Mouse (Mus musculus) right cerebral cortex, adult 2 months (tissue): Measurements from ENCODE around the gene Cep350.

Experiments
- DNase-seq, 2 experiments: peaks; one replicate each; pipeline ENCODE4 v3.0.0; 2021 to 2022; ENCODE audit warnings: low spot score in 2 of 2

The Cep350 gene

DNA sequence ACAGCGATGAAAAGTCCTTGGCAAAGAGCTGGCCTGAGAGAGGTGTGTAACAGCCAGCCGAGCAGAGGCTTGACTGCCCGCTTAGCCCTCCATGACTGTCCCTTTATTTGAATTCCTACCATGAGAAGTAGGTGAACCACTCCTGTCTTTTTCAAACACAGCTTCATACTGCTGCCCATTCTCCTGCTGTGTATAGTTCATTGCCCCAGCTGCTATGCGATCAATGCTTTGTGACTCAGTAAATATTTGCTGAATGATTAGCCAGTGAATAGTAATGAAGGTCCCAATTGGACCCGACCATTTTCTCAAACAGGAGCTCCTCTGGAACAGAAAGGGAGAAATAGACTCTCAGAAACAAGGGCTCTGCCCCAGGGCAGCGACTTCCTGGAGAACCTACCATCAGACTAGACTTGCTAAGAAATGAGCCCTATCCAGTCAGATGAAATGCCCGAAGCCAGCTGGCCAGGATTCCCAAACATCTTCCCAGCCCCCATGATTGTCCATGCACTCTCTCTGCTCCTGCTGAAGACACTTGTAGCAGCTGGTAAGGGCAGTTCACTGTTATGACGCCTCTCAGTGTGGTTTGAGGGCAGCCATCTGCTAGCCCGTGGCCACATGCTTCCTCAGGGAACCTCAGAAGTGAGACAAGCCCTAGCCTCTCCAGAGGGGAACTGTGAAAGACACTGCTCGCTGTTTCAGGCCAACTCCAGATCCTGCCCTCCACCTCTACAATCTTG, 163.2 kb downstream of the Cep350 start:
- no peak for DNase-seq

DNA sequence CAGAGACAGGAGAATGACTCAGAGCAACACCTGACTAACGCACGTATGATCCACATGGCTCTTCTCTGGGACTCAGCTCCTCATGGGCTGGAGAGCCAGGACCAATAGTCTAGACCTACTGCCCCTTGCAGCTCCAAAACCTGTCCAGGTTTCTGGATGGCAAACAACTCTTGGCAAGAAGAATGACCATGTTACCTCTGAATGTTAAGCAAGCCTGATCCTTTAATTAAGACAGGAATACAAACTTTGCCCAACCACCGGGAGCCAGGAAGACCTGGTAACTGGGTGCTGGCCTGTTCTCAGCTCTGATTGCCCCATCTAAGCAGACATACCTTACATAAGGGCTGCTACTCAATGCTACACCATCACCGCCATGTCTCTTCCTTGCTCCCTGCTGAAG, 164.8 kb downstream of the Cep350 start:
- no peak for DNase-seq

DNA sequence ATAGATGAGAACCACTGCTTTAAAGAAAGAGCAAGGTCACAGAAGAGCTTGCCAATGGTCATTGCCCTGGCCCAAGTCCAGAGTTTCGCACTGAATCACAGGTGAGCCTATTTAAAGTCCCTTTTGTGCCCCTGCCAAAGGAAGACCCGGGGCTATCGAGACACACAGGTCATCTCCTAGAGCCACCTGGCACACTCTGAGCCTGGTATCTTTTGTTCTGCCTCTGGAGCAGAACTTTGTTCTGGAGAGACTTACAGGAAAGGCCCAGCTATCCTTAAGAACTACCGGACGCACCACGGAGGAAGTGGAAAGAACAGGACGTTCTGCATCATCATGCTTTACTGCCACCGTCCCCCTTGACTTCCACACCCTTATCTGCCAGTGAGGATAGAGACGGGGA, 167.4 kb downstream of the Cep350 start:
- DNase-seq = no peak

DNA sequence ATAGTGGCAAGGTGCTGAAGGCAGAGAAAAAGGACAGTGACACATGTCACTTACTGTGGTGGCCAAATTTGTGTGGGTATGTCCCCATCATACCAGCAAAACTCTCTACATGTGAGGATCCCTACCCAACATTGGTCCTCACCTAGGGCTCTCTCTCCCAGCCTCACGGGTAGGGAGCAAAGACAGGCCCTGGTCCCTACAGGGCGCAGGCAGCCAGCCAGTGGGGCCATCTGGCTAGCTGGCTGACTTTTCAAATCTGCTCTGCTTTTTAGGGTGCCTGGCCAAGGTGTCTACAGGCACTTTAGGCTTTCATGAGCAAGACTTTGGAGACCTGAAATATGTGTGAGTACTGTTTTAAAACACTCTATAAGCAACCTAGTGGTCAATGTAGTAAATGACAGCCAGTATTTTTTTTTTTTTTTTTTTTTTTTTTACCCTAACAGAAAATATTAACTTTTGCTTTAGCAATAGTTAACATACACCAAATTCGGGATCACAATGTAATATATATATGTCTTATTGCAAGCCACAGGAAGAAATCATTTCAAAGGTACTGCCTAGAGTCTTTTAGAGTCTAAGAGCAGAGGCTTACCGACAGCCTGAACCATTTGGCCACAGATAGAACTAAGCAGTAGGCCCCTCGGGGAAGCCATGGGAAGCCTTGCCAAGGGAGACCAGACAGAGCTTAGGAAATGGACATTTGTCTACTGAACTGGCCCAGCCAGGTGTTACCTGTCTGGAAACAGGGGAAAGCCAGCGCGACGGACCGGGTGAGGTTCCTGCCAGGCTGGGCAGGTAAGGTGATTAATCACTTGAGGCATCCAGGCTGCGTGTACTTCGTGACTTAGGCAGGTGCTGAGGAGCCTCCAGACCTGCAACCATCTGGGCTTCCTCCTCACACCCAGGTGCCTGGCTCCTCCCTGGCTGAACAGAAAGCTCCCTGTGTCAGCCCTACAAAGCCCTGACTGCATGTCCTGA, 171.8 kb downstream of the Cep350 start:
- DNase-seq = no peak

DNA sequence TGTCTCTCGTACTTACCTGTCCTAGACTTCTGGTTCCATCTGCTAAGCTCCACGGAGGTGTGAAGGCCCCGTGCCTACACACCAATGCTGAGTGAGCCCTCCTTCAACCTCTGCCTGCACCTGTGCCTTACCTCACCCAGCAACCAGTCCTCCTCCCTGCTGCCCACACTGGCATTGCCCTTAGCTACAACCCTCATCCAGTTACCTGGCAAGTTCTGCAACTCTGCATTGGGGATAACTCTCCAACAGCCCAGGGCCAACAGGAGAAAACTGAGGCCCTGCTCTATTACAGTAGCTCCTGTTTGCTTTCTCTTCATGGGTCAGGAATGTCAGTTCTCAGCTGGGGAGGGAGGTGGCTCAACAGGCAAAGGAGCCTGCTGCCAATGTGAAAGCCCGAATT, 175.1 kb downstream of the Cep350 start:
- no peak for DNase-seq

DNA sequence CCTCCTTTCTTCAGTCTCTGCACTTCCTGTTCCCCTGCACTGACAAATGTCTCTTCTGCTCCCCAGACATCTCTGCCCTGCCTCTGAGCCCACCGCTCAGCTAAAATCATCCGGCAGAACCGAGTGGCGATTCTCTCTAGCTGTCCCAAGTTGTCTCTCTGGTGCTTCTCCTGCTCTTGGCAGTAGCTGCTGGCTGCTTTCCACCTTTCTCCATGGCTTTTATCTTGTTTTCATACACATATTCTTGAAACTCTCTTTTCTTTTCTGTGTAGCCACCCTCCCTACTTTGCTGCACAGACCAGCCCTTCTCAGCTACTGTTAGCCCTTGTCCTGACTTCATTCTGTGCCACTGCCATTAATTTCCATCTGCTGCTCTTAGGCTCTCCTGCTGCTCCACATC, 175.6 kb downstream of the Cep350 start:
- no peak for DNase-seq

DNA sequence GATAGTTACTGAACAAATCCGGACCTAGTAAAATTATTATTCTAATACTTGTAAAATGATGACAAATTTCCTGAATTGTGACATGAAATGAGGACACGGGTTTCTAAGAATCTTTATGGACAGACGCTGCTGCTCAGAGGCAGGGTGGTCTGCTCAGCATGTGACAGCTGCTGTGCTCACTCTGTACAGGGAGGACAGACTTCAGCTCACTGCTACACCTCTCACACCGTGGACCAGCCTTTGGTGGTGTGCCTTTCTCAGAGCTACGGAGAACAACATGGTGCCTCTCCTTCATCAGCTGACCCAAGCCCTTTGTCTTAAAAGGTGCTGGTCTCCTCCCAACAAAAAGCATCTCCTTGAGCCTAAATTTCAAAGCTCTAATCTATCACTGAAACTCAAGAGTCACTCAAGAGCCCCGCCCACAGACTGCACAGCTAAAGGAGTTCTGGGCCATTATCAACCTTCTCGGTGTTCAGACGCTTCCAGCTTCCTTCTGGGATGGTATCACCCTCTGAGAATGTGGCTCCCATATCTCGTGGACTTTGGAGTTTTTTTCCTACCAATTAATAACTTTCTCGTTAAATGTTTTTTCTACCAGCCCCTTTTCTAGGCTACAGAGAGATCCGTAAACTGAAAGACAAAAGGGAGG, 176.2 kb downstream of the Cep350 start:
- DNase-seq = no peak

DNA sequence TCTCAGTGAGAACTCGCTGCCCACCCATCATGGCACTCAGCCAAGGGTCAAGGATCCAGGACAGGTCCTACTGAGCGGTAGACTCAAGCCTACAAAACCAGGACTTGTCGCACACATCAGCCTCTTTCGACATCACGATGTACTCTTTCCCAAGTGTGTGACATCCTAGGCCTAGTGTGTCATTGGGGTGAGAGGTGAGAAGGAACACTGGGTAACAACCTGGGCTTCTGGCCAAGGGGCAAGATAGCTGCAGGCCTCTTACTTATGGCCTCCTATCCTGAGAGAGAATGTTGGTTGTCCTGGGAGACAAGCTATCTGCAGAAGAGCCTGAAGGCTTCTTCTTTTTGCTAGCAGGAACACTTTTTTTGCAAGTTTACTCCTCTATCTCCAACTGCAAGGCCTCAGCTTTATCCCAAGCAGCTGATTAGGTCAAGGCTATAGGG, 177.2 kb downstream of the Cep350 start:
- no peak for DNase-seq
